Mouse (Mus musculus): Measurements from ENCODE around the gene Ctsll3. TPM values are rescaled to one million over a fixed set of nuclear protein-coding genes. Genes with fewer than 3 reads are reported as not detected.

Ctsll3 gene
- total RNA-seq, 1 experiment from 2014 or later: not detected

Other genes starting within 250 kb of the Ctsll3 start
- 21.9 and 26.0 TPM in 2 replicates for gene Dapk1, start 200.9 kb downstream of the Ctsll3 start, total RNA-seq (2021)
- not detected in 2 replicates for gene BC051665, start 16.5 kb downstream of the Ctsll3 start, total RNA-seq (2021)
- gene 4930486L24Rik, start 61.6 kb upstream of the Ctsll3 start, total RNA-seq (2021): 34.7 and 39.4 TPM in 2 replicates
- 2.3 and 2.5 TPM in 2 replicates for gene Gm49392, start 94.0 kb upstream of the Ctsll3 start, total RNA-seq (2021)
- 7.1 and 9.8 TPM in 2 replicates for gene Ctla2b, start 94.6 kb upstream of the Ctsll3 start, total RNA-seq (2021)
- gene Tpbpb, start 102.0 kb upstream of the Ctsll3 start, total RNA-seq (2021): not detected in 2 replicates
- not detected in 2 replicates for gene Gm49393, start 132.7 kb upstream of the Ctsll3 start, total RNA-seq (2021)
- gene Gm49391, start 133.7 kb upstream of the Ctsll3 start, total RNA-seq (2021): 0.75 and 2.1 TPM in 2 replicates
- 45.6 and 76.5 TPM in 2 replicates for gene Ctla2a, start 133.8 kb upstream of the Ctsll3 start, total RNA-seq (2021)
- not detected in 2 replicates for gene Tpbpa, start 139.1 kb upstream of the Ctsll3 start, total RNA-seq (2021)
- not detected in 2 replicates for gene Ctsj, start 203.1 kb upstream of the Ctsll3 start, total RNA-seq (2021)
- not detected in 2 replicates for gene Ctsq, start 237.8 kb upstream of the Ctsll3 start, total RNA-seq (2021)

Data from adrenal gland, postnatal 14 days (tissue).